Mouse (Mus musculus) heart, adult 2 months (tissue): ENCODE measurements at regions not wholly inside any gene's neighbourhood (a gene's known extent, or its start where the extent isn't known, plus 50 kb on each side); places are given as distances from the start of the nearest gene placed in this dataset.

Experiments
- CTCF ChIP-seq: fragments of 200-600 bp; IDR thresholded peaks from 2 replicates; pipeline ENCODE4 v1.8.1; 2022; ENCODE audit warnings: antibody characterized with exemption, mild to moderate bottlenecking, moderate library complexity
- POLR2A ChIP-seq: fragments of 200-500 bp; IDR thresholded peaks from 2 replicates; pipeline ENCODE4 v1.6.1; 2011; ENCODE audit warnings: mild to moderate bottlenecking, low read depth, low read length, control low read depth; ENCODE audit not compliant: insufficient read depth

DNA sequence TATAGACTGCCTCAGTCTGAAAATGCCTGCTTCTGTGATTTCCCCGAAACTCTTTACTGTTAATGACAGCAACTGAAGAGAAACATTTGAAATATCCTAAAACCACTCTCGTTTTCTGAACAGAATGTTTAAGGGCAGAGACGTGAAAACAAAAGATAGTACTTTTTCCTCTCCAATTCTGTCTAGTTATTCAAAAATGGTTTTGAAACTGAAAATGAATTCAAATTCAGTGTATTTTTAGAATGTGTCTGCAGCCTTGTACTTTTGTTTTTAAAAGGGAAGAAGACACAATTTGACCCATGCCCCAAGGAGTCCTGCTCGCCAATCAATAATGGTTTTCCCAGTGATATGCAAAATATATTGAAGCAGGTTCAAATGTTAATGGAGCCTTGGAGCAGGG lies 136.7 kb upstream of the AI593442 start:
- TF ChIP-seq POLR2A: no peak
- no peak for TF ChIP-seq CTCF
